Mouse (Mus musculus) C2C12 (cell line): ENCODE data around the gene Src.

Source experiments
- CEBPB ChIP-seq: IDR thresholded peaks from one replicate; pipeline ENCODE4 v1.6.1; 2011; ENCODE audit warnings: low read depth, mild to moderate bottlenecking, control low read depth, moderate library complexity
- CTCF ChIP-seq: IDR thresholded peaks from one replicate; pipeline ENCODE4 v1.5.1; 2011; ENCODE audit not compliant: control insufficient read depth, insufficient read depth, insufficient read length
- MAX ChIP-seq: IDR thresholded peaks from one replicate; pipeline ENCODE4 v1.6.1; 2011; ENCODE audit warnings: mild to moderate bottlenecking, control low read depth

DNA sequence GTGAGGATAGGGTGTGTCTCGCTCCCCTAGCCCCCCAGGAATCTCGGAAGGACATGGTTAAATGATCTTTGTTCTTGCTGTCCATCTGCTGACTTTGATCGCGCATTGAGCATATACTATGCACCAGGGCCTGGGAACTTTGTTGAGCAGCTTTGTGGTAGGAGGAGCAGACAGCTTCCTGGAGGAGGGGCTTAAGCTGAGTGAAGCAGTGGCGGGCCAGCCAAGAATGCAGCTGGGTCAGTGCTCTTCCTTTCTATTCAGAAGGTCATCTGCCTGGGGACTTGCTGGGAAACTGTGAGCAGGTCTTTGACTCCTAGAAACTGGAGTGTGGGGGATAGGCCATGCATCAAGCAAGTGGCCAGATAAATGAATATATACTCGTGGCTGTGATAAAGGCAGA is 7.9 kb downstream of the Src start:
- TF ChIP-seq CTCF (no peak), MAX (no peak), CEBPB (no peak)
